Mouse (Mus musculus): ENCODE results near the gene Ankrd33b. TPM values are rescaled to one million over a fixed set of nuclear protein-coding genes. Genes with fewer than 3 reads are reported as not detected.

Gene Ankrd33b
- total and polyA plus RNA-seq, 2 experiments from 2014 or later, result 0.99 to 1.1 TPM

DNA sequence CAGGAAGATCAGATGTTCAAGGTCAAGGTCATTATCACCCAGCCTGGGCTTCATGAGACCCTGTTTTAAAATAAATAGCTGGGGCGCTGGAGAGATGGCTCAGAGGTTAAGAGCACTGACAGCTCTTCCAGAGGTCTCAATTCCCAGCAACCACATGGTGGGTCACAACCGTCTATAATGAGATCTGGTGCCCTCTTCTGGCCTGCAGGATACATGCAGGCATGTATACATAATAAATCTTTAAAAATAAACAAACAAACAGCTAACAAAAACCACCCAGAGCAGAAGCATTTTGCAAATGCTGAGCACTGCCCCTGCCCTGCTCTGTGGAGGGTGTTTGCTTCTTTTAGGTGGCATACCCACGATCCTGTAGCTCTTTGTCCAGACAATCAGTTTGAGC lies 29.9 kb upstream of the Ankrd33b start:
- no peaks in the 10 kb centered on the region for H3K36me3 ChIP-seq (ENCODE audit: insufficient read depth, low read length)
- H3K4me2 ChIP-seq (ENCODE audit: low read depth, low read length, poor library complexity, severe bottlenecking), result no peak overlapping the region
- no peak overlapping the region for H3K9ac ChIP-seq (replicated peaks; ENCODE audit: low read length, poor library complexity, severe bottlenecking)
- H3K27me3 ChIP-seq (ENCODE audit: insufficient read depth, low read length), result no peaks in the 10 kb centered on the region; the same call in 1 of the 2 replicates
- DNase-seq (ENCODE audit: low spot score) (no peak), ATAC-seq (ENCODE audit: low FRiP score) (no peak)
- WGBS, result 81% methylated on average over 3 of the region's 3 CpGs
- H3K9me3 ChIP-seq (ENCODE audit: low read length), result no peaks in the 10 kb centered on the region
- TF ChIP-seq CTCF (IDR thresholded peaks at IDR 0.05), result peak; percentile 17
- no peak overlapping the region for H3K4me3 ChIP-seq (ENCODE audit: low read depth, low read length)
- no peak overlapping the region for H3K27ac ChIP-seq (ENCODE audit: low read depth, low read length)
- no peaks in the 10 kb centered on the region; the same call in 1 of the 2 replicates for H3K4me1 ChIP-seq (ENCODE audit: insufficient read depth, low read length)

DNA sequence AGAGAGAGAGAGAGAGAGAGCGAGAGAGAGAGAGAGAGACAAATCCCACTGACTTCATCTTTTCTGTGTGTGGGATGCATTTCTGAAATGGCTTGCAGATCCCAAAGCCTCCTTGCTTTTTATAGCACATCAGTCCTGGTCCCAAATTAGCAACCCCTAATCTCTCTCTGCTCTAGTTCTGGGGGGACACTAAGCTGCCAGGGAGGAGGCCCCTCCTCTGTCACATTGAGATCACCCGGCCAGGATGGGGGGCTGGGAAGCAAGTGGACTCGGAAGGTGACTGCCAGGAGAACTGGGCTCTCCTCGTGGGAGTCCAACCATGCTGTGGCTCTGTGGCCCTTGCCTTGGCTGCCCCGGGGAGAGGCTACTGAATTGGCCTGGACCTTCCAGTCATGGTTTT lies 29.2 kb upstream of the Ankrd33b start:
- H3K9me3 ChIP-seq (ENCODE audit: low read length), result no peaks in the 10 kb centered on the region
- H3K27me3 ChIP-seq (ENCODE audit: insufficient read depth, low read length), result no peaks in the 10 kb centered on the region; the same call in 1 of the 2 replicates
- H3K4me1 ChIP-seq (ENCODE audit: insufficient read depth, low read length), result no peaks in the 10 kb centered on the region; the same call in 1 of the 2 replicates
- no peak overlapping the region for H3K27ac ChIP-seq (ENCODE audit: low read depth, low read length)
- ATAC-seq (ENCODE audit: low FRiP score), result no peak
- no peak overlapping the region for H3K4me3 ChIP-seq (ENCODE audit: low read depth, low read length)
- no peaks in the 10 kb centered on the region for H3K36me3 ChIP-seq (ENCODE audit: insufficient read depth, low read length)
- no peak overlapping the region for H3K9ac ChIP-seq (replicated peaks; ENCODE audit: low read length, poor library complexity, severe bottlenecking)
- 82% methylated on average over 5 of the region's 5 CpGs for WGBS
- H3K4me2 ChIP-seq (ENCODE audit: low read depth, low read length, poor library complexity, severe bottlenecking), result no peak overlapping the region
- no peak for TF ChIP-seq CTCF (IDR thresholded peaks at IDR 0.05)
- no peak for DNase-seq (ENCODE audit: low spot score)

DNA sequence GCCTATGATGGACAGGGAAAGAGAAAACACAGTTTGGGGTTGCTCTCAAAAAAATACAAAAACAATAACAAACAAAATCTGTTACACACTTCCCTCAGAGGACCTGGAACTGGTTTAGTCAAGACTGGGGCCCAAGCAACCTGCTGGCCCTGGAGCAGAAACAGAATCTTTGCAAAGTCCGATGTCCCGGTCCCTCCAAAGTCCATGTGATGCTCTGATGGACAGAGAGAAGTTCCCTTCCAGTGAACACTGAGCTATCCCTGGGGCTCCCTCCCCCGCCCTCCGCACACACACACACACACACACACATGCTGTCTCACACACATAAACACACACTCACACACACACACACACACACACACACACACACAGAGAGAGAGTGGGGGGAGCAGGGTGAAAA lies 28.5 kb upstream of the Ankrd33b start:
- Histone ChIP-seq H3K4me3 (ENCODE audit: low read depth, low read length) (no peak overlapping the region), H3K27ac (ENCODE audit: low read depth, low read length) (no peak overlapping the region), H3K27me3 (ENCODE audit: insufficient read depth, low read length) (no peaks in the 10 kb centered on the region; the same call in 1 of the 2 replicates), H3K36me3 (ENCODE audit: insufficient read depth, low read length) (no peaks in the 10 kb centered on the region), H3K9ac (replicated peaks; ENCODE audit: low read length, poor library complexity, severe bottlenecking) (no peak overlapping the region), H3K4me1 (ENCODE audit: insufficient read depth, low read length) (no peaks in the 10 kb centered on the region; the same call in 1 of the 2 replicates), H3K9me3 (ENCODE audit: low read length) (no peaks in the 10 kb centered on the region), H3K4me2 (ENCODE audit: low read depth, low read length, poor library complexity, severe bottlenecking) (no peak overlapping the region)
- DNase-seq (ENCODE audit: low spot score) (no peak), ATAC-seq (ENCODE audit: low FRiP score) (no peak)
- no peak for TF ChIP-seq CTCF (IDR thresholded peaks at IDR 0.05)
- WGBS, result 91% methylated on average over 4 of the region's 4 CpGs

DNA sequence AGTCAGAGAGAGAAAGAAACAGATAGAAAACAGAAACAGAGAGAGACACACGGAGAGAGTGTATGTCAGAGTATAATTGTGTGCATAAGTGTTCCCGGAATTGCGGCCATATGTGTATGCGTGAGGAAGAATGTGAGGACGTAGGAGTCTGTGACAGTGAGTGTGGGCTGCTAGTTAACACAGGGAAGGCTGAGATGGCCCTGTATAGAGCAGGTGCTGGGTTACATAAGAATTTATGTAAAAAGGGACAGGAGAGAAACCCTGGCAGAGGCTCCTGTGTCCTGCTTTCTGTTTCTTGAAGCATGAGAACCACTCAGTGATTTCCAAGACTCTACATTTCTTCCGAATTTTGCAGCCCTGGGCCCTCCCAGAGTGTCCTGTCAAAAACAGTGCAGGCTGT lies 25.9 kb upstream of the Ankrd33b start:
- H3K27me3 ChIP-seq (ENCODE audit: insufficient read depth, low read length), result no peaks in the 10 kb centered on the region
- 91% methylated on average over 6 of the region's 6 CpGs for whole genome bisulfite sequencing
- H3K4me3 ChIP-seq (ENCODE audit: low read depth, low read length), result no peak overlapping the region
- H3K9ac ChIP-seq (replicated peaks; ENCODE audit: low read length, poor library complexity, severe bottlenecking), result no peak overlapping the region
- no peak for DNase-seq (ENCODE audit: low spot score)
- ATAC-seq (ENCODE audit: low FRiP score), result no peak
- TF ChIP-seq CTCF (IDR thresholded peaks at IDR 0.05), result no peak
- H3K36me3 ChIP-seq (ENCODE audit: insufficient read depth, low read length), result no peaks in the 10 kb centered on the region
- H3K9me3 ChIP-seq (ENCODE audit: low read length), result no peaks in the 10 kb centered on the region
- H3K4me1 ChIP-seq (ENCODE audit: insufficient read depth, low read length), result no peaks in the 10 kb centered on the region
- no peak overlapping the region for H3K4me2 ChIP-seq (ENCODE audit: low read depth, low read length, poor library complexity, severe bottlenecking)
- no peak overlapping the region for H3K27ac ChIP-seq (ENCODE audit: low read depth, low read length)

DNA sequence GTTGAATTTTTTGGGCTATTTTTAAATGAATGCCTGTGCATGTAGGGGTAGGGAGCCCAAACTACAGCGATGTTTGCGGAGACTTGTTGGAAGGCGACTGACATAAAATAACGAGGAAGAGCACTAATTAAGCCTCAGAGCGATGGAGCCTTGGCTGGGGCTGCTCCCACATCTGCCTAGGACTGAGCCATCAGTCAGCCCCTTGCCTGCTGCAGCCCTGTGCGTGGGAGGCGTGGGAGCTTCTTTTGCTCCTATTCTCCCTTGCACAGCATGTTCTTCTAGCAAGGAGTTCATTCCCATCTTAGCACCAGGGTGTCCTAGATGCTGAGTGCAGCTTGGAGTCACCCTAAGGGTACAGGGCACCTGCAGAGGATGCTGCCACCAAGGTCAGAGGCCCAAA lies 25.2 kb upstream of the Ankrd33b start:
- no peak overlapping the region for H3K27ac ChIP-seq (ENCODE audit: low read depth, low read length)
- H3K9ac ChIP-seq (replicated peaks; ENCODE audit: low read length, poor library complexity, severe bottlenecking), result no peak overlapping the region
- no peak for TF ChIP-seq CTCF (IDR thresholded peaks at IDR 0.05)
- 86% methylated on average over 7 of the region's 7 CpGs for WGBS
- no peaks in the 10 kb centered on the region for H3K27me3 ChIP-seq (ENCODE audit: insufficient read depth, low read length)
- no peaks in the 10 kb centered on the region for H3K9me3 ChIP-seq (ENCODE audit: low read length)
- no peaks in the 10 kb centered on the region for H3K36me3 ChIP-seq (ENCODE audit: insufficient read depth, low read length)
- no peak overlapping the region for H3K4me2 ChIP-seq (ENCODE audit: low read depth, low read length, poor library complexity, severe bottlenecking)
- ATAC-seq (ENCODE audit: low FRiP score) (no peak), DNase-seq (ENCODE audit: low spot score) (no peak)
- no peak overlapping the region for H3K4me3 ChIP-seq (ENCODE audit: low read depth, low read length)
- no peaks in the 10 kb centered on the region for H3K4me1 ChIP-seq (ENCODE audit: insufficient read depth, low read length)

GRCm38 (mm10) chr15:31392135-31392534 lies 24.6 kb upstream of the Ankrd33b start:
- Histone ChIP-seq H3K4me2 (ENCODE audit: low read depth, low read length, poor library complexity, severe bottlenecking) (no peak overlapping the region), H3K4me3 (ENCODE audit: low read depth, low read length) (no peak overlapping the region), H3K9ac (replicated peaks; ENCODE audit: low read length, poor library complexity, severe bottlenecking) (no peak overlapping the region), H3K27me3 (ENCODE audit: insufficient read depth, low read length) (no peaks in the 10 kb centered on the region), H3K27ac (ENCODE audit: low read depth, low read length) (no peak overlapping the region), H3K36me3 (ENCODE audit: insufficient read depth, low read length) (no peaks in the 10 kb centered on the region), H3K9me3 (ENCODE audit: low read length) (peaks cover under 1% of the 10 kb centered on the region; the same call in 1 of the 2 replicates), H3K4me1 (ENCODE audit: insufficient read depth, low read length) (no peaks in the 10 kb centered on the region)
- WGBS, result 91% methylated on average over 4 of the region's 4 CpGs
- TF ChIP-seq CTCF (IDR thresholded peaks at IDR 0.05), result no peak
- DNase-seq (ENCODE audit: low spot score) (no peak), ATAC-seq (ENCODE audit: low FRiP score) (no peak)

All from midbrain, postnatal 0 days (tissue).